Comparison of ENCODE assay signal across 10 mouse cellular contexts in genomic region chr7:66427053-66427436, GRCm38 (mm10). TPM values are rescaled to one million over a fixed set of nuclear protein-coding genes. Genes with fewer than 3 reads are reported as not detected.
A peak's percentile ranks its signal among the peaks of the same experiment; 100 is the strongest.
DNase-seq lines count a peak whose midpoint lies in the region; ATAC-seq and TF ChIP-seq lines count a peak whose summit lies in the region.
"Had no signal": no experiment of that assay in that cellular context is flagged by ENCODE, and none has a peak within 500 bp of the region (broad histone marks: within the 10 kb centered on the region; RNA-seq: fewer than 3 reads in every experiment).

No protein-coding gene starts in this region.

- DNase-seq in heart, adult 8-10 months (ENCODE audit: low spot score), result no peak
- DNase-seq in ES-E14 (ENCODE audit: low read depth, low spot score), result no peak
- DNase-seq in midbrain, embryonic 11.5 days (ENCODE audit: low spot score, missing footprints), result no peak
- DNase-seq in right cerebral cortex, postnatal 25 days, result no peak
- no peak for DNase-seq in cerebellum, postnatal 4 days (ENCODE audit: low spot score in 2 of 2)
- DNase-seq: kidney, adult 9 months had no signal

- peak overlapping the region; percentile 61 for H3K4me3 ChIP-seq in heart, embryonic 16.5 days (ENCODE audit: low read length)
- H3K4me3 ChIP-seq in ES-E14 (ENCODE audit: insufficient read depth in 1 of 2, low read depth in 1 of 2, low read length in 2 of 2, poor library complexity in 1 of 2, severe bottlenecking in 1 of 2), result peak overlapping the region; percentile 59 to 63; a peak in 3 of 4 replicates
- H3K4me3 ChIP-seq in hindbrain, embryonic 13.5 days, result peak overlapping the region; percentile 52
- H3K4me3 ChIP-seq in midbrain, embryonic 11.5 days (ENCODE audit: low read depth, low read length), result peak overlapping the region; percentile 46

- peak overlapping the region; percentile 79 for H3K4me2 ChIP-seq in heart, embryonic 16.5 days (ENCODE audit: low read depth, low read length)
- H3K4me2 ChIP-seq in hindbrain, embryonic 13.5 days, result peak overlapping the region; percentile 92
- peak overlapping the region; percentile 81 for H3K4me2 ChIP-seq in midbrain, embryonic 11.5 days

- no peaks in the 10 kb centered on the region for H3K36me3 ChIP-seq in heart, embryonic 16.5 days (ENCODE audit: control insufficient read depth, insufficient read depth)
- H3K36me3 ChIP-seq in ES-E14 (ENCODE audit: control insufficient read depth, insufficient read depth, low read length, poor library complexity, severe bottlenecking), result no peaks in the 10 kb centered on the region
- no peaks in the 10 kb centered on the region for H3K36me3 ChIP-seq in hindbrain, embryonic 13.5 days
- H3K36me3 ChIP-seq in midbrain, embryonic 11.5 days (ENCODE audit: control insufficient read depth, insufficient read depth, low read length), result no peaks in the 10 kb centered on the region
- H3K36me3 ChIP-seq: G1E had no signal

- ATAC-seq in heart, embryonic 16.5 days (replicated peaks; ENCODE audit: extremely low read depth, insufficient read depth, low FRiP score), result no peak
- ATAC-seq in hindbrain, embryonic 13.5 days (ENCODE audit: low FRiP score), result peak; percentile 59
- ATAC-seq in midbrain, embryonic 11.5 days (ENCODE audit: low FRiP score), result peak; percentile 51
- ATAC-seq in cerebellum, adult (ENCODE audit: insufficient number of reproducible peaks, low FRiP score, low TSS enrichment), result no peak

- no peak overlapping the region for H3K27ac ChIP-seq in heart, embryonic 16.5 days (ENCODE audit: low read length)
- H3K27ac ChIP-seq in ES-E14 (ENCODE audit: insufficient read depth, low read depth, low read length, poor library complexity, severe bottlenecking), result no peak overlapping the region
- no peak overlapping the region for H3K27ac ChIP-seq in hindbrain, embryonic 13.5 days
- no peak overlapping the region for H3K27ac ChIP-seq in midbrain, embryonic 11.5 days (ENCODE audit: low read depth, low read length)

- in situ Hi-C loops in ES-E14 (cut with MboI; ENCODE audit: low sequenced_read_pairs in 2 of 2, unreplicated experiment in 2 of 2), result no loop called here

- H3K27me3 ChIP-seq in heart, embryonic 16.5 days (ENCODE audit: control insufficient read depth, insufficient read depth, low read length), result peaks cover 44% of the 10 kb centered on the region
- H3K27me3 ChIP-seq in hindbrain, embryonic 13.5 days, result peaks cover 82% of the 10 kb centered on the region
- peaks cover 51% of the 10 kb centered on the region for H3K27me3 ChIP-seq in midbrain, embryonic 11.5 days (ENCODE audit: control insufficient read depth, insufficient read depth, low read length)

- H3K9ac ChIP-seq in heart, embryonic 16.5 days (ENCODE audit: low read length), result no peak overlapping the region; the same call in 1 of the 2 replicates
- H3K9ac ChIP-seq in ES-E14 (ENCODE audit: insufficient read depth, low read depth, low read length, poor library complexity, severe bottlenecking), result no peak overlapping the region
- peak overlapping the region; percentile 66 for H3K9ac ChIP-seq in hindbrain, embryonic 13.5 days
- peak overlapping the region; percentile 45; the same call in 1 of the 2 replicates for H3K9ac ChIP-seq in midbrain, embryonic 11.5 days (ENCODE audit: low read length)

- H3K4me1 ChIP-seq in heart, embryonic 16.5 days (ENCODE audit: control insufficient read depth, insufficient read depth, low read length), result peaks cover 3% of the 10 kb centered on the region; the same call in 1 of the 2 replicates
- H3K4me1 ChIP-seq in ES-E14 (ENCODE audit: control insufficient read depth in 2 of 2, insufficient read depth in 2 of 2, low read length in 2 of 2, poor library complexity in 1 of 2), result peaks cover 0 to 3% of the 10 kb centered on the region in 2 experiments; a peak in 1 of 4 replicates
- peaks cover 13% of the 10 kb centered on the region for H3K4me1 ChIP-seq in hindbrain, embryonic 13.5 days (replicated peaks)
- H3K4me1 ChIP-seq in midbrain, embryonic 11.5 days (ENCODE audit: control insufficient read depth, insufficient read depth, low read length), result peaks cover 11% of the 10 kb centered on the region; the same call in 1 of the 2 replicates

- WGBS in heart, embryonic 16.5 days, result 2% methylated on average over 23 of the region's 23 CpGs
- under 1% methylated on average over 23 of the region's 23 CpGs for WGBS in hindbrain, embryonic 13.5 days
- under 1% methylated on average over 23 of the region's 23 CpGs for WGBS in midbrain, embryonic 11.5 days

- H3K9me3 ChIP-seq in heart, embryonic 16.5 days (replicated peaks; ENCODE audit: control insufficient read depth, low read length), result no peaks in the 10 kb centered on the region
- no peaks in the 10 kb centered on the region for H3K9me3 ChIP-seq in ES-E14 (ENCODE audit: control insufficient read depth, insufficient read depth, low read depth, low read length)
- no peaks in the 10 kb centered on the region for H3K9me3 ChIP-seq in hindbrain, embryonic 13.5 days
- H3K9me3 ChIP-seq in midbrain, embryonic 11.5 days (ENCODE audit: control insufficient read depth, low read length), result no peaks in the 10 kb centered on the region
- H3K9me3 ChIP-seq: G1E had no signal

TF ChIP-seq in ES-E14, 5 proteins besides CTCF, POLR2A, EP300 and RAD21:
- TF ChIP-seq CHD2 (IDR thresholded peaks at IDR 0.05; ENCODE audit: low read depth, low read length), result no peak
- no peak for TF ChIP-seq MAFK (IDR thresholded peaks at IDR 0.05; ENCODE audit: insufficient read depth, low read depth, low read length)
- TF ChIP-seq ZNF384 (IDR thresholded peaks at IDR 0.05; ENCODE audit: low read depth, low read length), result no peak
- no peak for TF ChIP-seq ZC3H11A (IDR thresholded peaks at IDR 0.05; ENCODE audit: borderline replicate concordance, low read depth, low read length)
- no peak for TF ChIP-seq HCFC1 (IDR thresholded peaks at IDR 0.05; ENCODE audit: borderline replicate concordance, insufficient read depth, low read length)

RNA-seq across cellular contexts. Expression of gene Aldh1a3, which starts 0.3 kb away (rescaled TPM):
- polyA plus RNA-seq in heart, embryonic 16.5 days (2015; fragmentation: Nextera tagmentation; extraction: Ambion mirVana), result 1.8 and 2.0 TPM in 2 replicates
- total RNA-seq in heart, adult 8-10 months (2022), result 1 to 10 TPM in 3 of 4 experiments, under 1 TPM in 1; 0.90 to 1.4 (median 1.2) TPM
- 11.8 and 12.4 TPM in 2 replicates for total RNA-seq in ES-E14 (2012; rRNA removed)
- polyA plus RNA-seq in hindbrain, embryonic 13.5 days (2015; fragmentation: Nextera tagmentation; extraction: Ambion mirVana), result 2.1 and 3.2 TPM in 2 replicates
- 0.41 and 0.72 TPM in 2 replicates for polyA plus RNA-seq in midbrain, embryonic 11.5 days (2014; fragmentation: Nextera tagmentation; extraction: Ambion mirVana)
- polyA plus RNA-seq: G1E had no signal

RNA-seq across cellular contexts. Expression of gene Lrrk1, which starts 38.9 kb away (rescaled TPM):
- polyA plus RNA-seq in heart, embryonic 16.5 days (2015; fragmentation: Nextera tagmentation; extraction: Ambion mirVana), result 8.4 and 11.4 TPM in 2 replicates
- 10 to 100 TPM in 1 of 4 experiments, 1 to 10 TPM in 3; 8.8 to 10.2 (median 9.7) TPM for total RNA-seq in heart, adult 8-10 months (2022)
- 3.3 and 7.4 TPM in 2 replicates for total RNA-seq in ES-E14 (2012; rRNA removed)
- polyA plus RNA-seq in hindbrain, embryonic 13.5 days (2015; fragmentation: Nextera tagmentation; extraction: Ambion mirVana), result 4.6 and 5.0 TPM in 2 replicates
- 2.5 and 2.9 TPM in 2 replicates for polyA plus RNA-seq in midbrain, embryonic 11.5 days (2014; fragmentation: Nextera tagmentation; extraction: Ambion mirVana)
- polyA plus RNA-seq: G1E had no signal

Comparison
In these comparisons a context has a peak if more than half of its experiments do, and no peak if none do; other contexts are left out.
1. ATAC-seq: peak in hindbrain, embryonic 13.5 days (single experiment) and midbrain, embryonic 11.5 days (single experiment); none in heart, embryonic 16.5 days (single experiment) and cerebellum, adult (single experiment).
2. H3K9ac ChIP-seq: peak in hindbrain, embryonic 13.5 days (single experiment) and midbrain, embryonic 11.5 days (single experiment); none in heart, embryonic 16.5 days (single experiment) and ES-E14 (single experiment).
3. Peak in every context shown above with its lines, with median percentiles within 50 percentile points of each other: H3K4me2 ChIP-seq and H3K4me3 ChIP-seq.